9 mouse cellular contexts compared by ENCODE assay signal in the genomic region with DNA sequence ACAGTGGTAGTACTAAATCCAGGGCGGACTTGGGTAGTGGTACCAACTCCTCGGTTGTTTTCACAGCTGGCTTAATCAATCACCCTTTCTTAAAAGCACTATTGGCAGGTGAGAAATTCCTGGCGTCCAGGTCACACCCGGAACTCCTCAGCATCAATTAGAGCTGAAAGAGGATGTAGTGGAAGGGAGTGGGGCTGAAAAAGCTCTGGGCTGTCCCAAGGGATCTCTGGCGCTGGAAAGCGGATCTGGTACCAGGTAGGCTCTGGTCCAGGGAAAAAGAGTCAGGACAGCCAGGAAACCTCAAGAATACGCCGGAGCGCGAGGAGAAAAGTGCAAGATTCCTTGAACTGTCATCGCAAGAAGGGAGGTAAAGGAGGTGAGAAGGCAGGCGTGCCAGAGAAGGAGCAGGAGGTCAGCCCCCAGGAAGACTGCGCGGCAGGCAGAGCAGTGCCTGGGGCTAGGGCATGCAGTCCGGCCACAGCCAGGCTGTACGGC. TPM values are rescaled to one million over a fixed set of nuclear protein-coding genes. Genes with fewer than 3 reads are reported as not detected.
DNase-seq lines count a peak whose midpoint lies in the region; ATAC-seq lines count a peak whose summit lies in the region.
"Had no signal": no experiment of that assay in that cellular context is flagged by ENCODE, and none has a peak within 500 bp of the region (broad histone marks: within the 10 kb centered on the region; RNA-seq: fewer than 3 reads in every experiment).

No protein-coding gene starts in this region.

- ATAC-seq in common myeloid progenitor, adult 5-6 weeks (replicated peaks; ENCODE audit: low read depth, poor library complexity, severe bottlenecking): peak; percentile 42; the same call in 1 of the 2 replicates
- ATAC-seq in kidney, embryonic 15.5 days (replicated peaks; ENCODE audit: low FRiP score): no peak
- no peak; the same call in none of the 2 replicates for ATAC-seq in midbrain, embryonic 15.5 days (replicated peaks)
- ATAC-seq in CD4-positive, CD25-positive, alpha-beta regulatory T cell, adult 4 months: no peak

- H3K4me1 ChIP-seq in kidney, embryonic 15.5 days: peaks cover 13% of the 10 kb centered on the region
- H3K4me1 ChIP-seq in midbrain, embryonic 15.5 days: peaks cover 13% of the 10 kb centered on the region; the same call in 1 of the 2 replicates

- H3K36me3 ChIP-seq in kidney, embryonic 15.5 days: no peaks in the 10 kb centered on the region
- H3K36me3 ChIP-seq in midbrain, embryonic 15.5 days (replicated peaks): no peaks in the 10 kb centered on the region

- peak overlapping the region; percentile 91 for H3K4me2 ChIP-seq in kidney, embryonic 15.5 days
- peak overlapping the region; percentile 95 for H3K4me2 ChIP-seq in midbrain, embryonic 15.5 days

- no peaks in the 10 kb centered on the region for H3K27me3 ChIP-seq in kidney, embryonic 15.5 days
- 0 out of 2 replicates have a peak, but pooled peaks cover 5% of the 10 kb centered on the region for H3K27me3 ChIP-seq in midbrain, embryonic 15.5 days (replicated peaks)

- peak overlapping the region; percentile 72 for H3K9ac ChIP-seq in kidney, embryonic 15.5 days
- peak overlapping the region; percentile 67 for H3K9ac ChIP-seq in midbrain, embryonic 15.5 days

- peak overlapping the region; percentile 87 for H3K27ac ChIP-seq in kidney, embryonic 15.5 days
- peak overlapping the region; percentile 2; the same call in 1 of the 2 replicates for H3K27ac ChIP-seq in midbrain, embryonic 15.5 days
- H3K27ac ChIP-seq: macrophage had no signal

- under 1% methylated on average over 16 of the region's 16 CpGs for WGBS in kidney, embryonic 15.5 days
- 2% methylated on average over 16 of the region's 16 CpGs for WGBS in midbrain, embryonic 15.5 days

- H3K4me3 ChIP-seq in kidney, embryonic 15.5 days (replicated peaks): peak overlapping the region; percentile 90
- peak overlapping the region; percentile 69 for H3K4me3 ChIP-seq in midbrain, embryonic 15.5 days

- no peaks in the 10 kb centered on the region for H3K9me3 ChIP-seq in kidney, embryonic 15.5 days (replicated peaks)
- H3K9me3 ChIP-seq in midbrain, embryonic 15.5 days: no peaks in the 10 kb centered on the region

- peak; percentile 11 to 14 for DNase-seq in layer of hippocampus, postnatal 36 days
- DNase-seq in layer of hippocampus, adult 9-10 months (ENCODE audit: low spot score): no peak
- DNase-seq in forelimb bud, embryonic 11.5 days (ENCODE audit: low read depth, low spot score): peak; percentile 57
- DNase-seq in thymus, postnatal 0 days (ENCODE audit: low spot score): no peak

RNA-seq across cellular contexts. Expression of a gene that starts 0.7 kb away (rescaled TPM):
- 10 to 100 TPM; 16.0 to 16.3 TPM for total RNA-seq in layer of hippocampus, postnatal 36 days (2021)
- not detected in 2 replicates for total RNA-seq in common myeloid progenitor, adult 5-6 weeks (2017)
- 4.6 and 4.7 TPM in 2 replicates for polyA plus RNA-seq in kidney, embryonic 15.5 days (2015; fragmentation: Nextera tagmentation; extraction: Ambion mirVana)
- 2.1 and 2.3 TPM in 2 replicates for polyA plus RNA-seq in midbrain, embryonic 15.5 days (2015; fragmentation: Nextera tagmentation; extraction: Ambion mirVana)
- polyA plus RNA-seq in CD4-positive, CD25-positive, alpha-beta regulatory T cell, adult 4 months (2017; shearing (Covaris generic)): not detected
- 0.76 and 0.94 TPM in 2 replicates for polyA plus RNA-seq in thymus, postnatal 0 days (2015; fragmentation: Nextera tagmentation; extraction: Ambion mirVana)
- polyA plus RNA-seq: macrophage had no signal

Comparison
In these comparisons a context has a peak if more than half of its experiments do, and no peak if none do; other contexts are left out.
1. DNase-seq: peak in layer of hippocampus, postnatal 36 days (2 of 2) and forelimb bud, embryonic 11.5 days (single experiment); none in layer of hippocampus, adult 9-10 months (single experiment) and thymus, postnatal 0 days (single experiment).